Mouse (Mus musculus) heart, embryonic 11.5 days (tissue): ENCODE data around the gene Pgm5. TPM values are rescaled to one million over a fixed set of nuclear protein-coding genes. Genes with fewer than 3 reads are reported as not detected.

Source experiments
- ATAC-seq: fragments of 200-750 bp; cut with Nextera tagmentation; replicated peaks from 2 replicates; pipeline ENCODE4 v1.8.0; 2017; ENCODE audit warnings: moderate library complexity; ENCODE audit not compliant: insufficient number of reproducible peaks, low FRiP score, low TSS enrichment
- H3K27ac ChIP-seq: fragments of 300-500 bp; sonication (generic); 2 replicates; pipeline ENCODE4 v1.5.1; 2014; ENCODE audit warnings: mild to moderate bottlenecking, low read depth, low read length
- H3K27me3 ChIP-seq: fragments of 300-500 bp; sonication (generic); 2 replicates; pipeline ENCODE4 v1.6.1; 2014; ENCODE audit warnings: mild to moderate bottlenecking, low read length, mixed read lengths; ENCODE audit not compliant: control insufficient read depth, insufficient read depth
- H3K36me3 ChIP-seq: fragments of 300-500 bp; sonication (generic); 2 replicates; pipeline ENCODE4 v1.6.1; 2014; ENCODE audit warnings: mild to moderate bottlenecking, low read length, moderate library complexity, mixed read lengths; ENCODE audit not compliant: control insufficient read depth, insufficient read depth
- H3K4me1 ChIP-seq: fragments of 300-500 bp; sonication (generic); 2 replicates; pipeline ENCODE4 v1.6.1; 2014; ENCODE audit warnings: low read length; ENCODE audit not compliant: control insufficient read depth, insufficient read depth
- H3K4me2 ChIP-seq: fragments of 300-500 bp; sonication (generic); 2 replicates; pipeline ENCODE4 v1.6.1; 2014; ENCODE audit warnings: mild to moderate bottlenecking, moderate library complexity
- H3K4me3 ChIP-seq: fragments of 300-500 bp; sonication (generic); 2 replicates; pipeline ENCODE4 v1.5.1; 2014; ENCODE audit warnings: low read depth, low read length
- H3K9ac ChIP-seq: fragments of 300-500 bp; sonication (generic); 2 replicates; pipeline ENCODE4 v1.6.1; 2014; ENCODE audit warnings: mild to moderate bottlenecking, low read depth, low read length, moderate library complexity
- H3K9me3 ChIP-seq: fragments of 300-500 bp; sonication (generic); replicated peaks from 2 replicates; pipeline ENCODE4 v1.6.1; 2016; ENCODE audit warnings: low read length; ENCODE audit not compliant: control insufficient read depth
- WGBS: fragments of 180-500 bp; shearing (Covaris S2); extraction: QIAGEN DNeasy Blood & Tissue Kit; methylation state at CpG from one replicate; pipeline ENCODE4 v1.1.7; 2014; ENCODE audit not compliant: insufficient replicate concordance; 5-methylcytosine and 5-hydroxymethylcytosine counted together
- polyA plus RNA-seq: library from polyadenylated mRNA; unstranded; fragments of >200 nt; fragmentation: Nextera tagmentation; extraction: Ambion mirVana; gene quantifications from 2 replicates; pipeline ENCODE4 v1.2.1, GENCODE M21; 2014

Gene Pgm5
- polyA plus RNA-seq, 1 experiment from 2014 or later, result 6.3 TPM

- no peak for ATAC-seq
- Histone ChIP-seq H3K9ac (no peak overlapping the region), H3K27ac (no peak overlapping the region), H3K27me3 (no peaks in the 10 kb centered on the region), H3K4me3 (no peak overlapping the region), H3K9me3 (no peaks in the 10 kb centered on the region), H3K4me2 (no peak overlapping the region), H3K36me3 (no peaks in the 10 kb centered on the region), H3K4me1 (no peaks in the 10 kb centered on the region)
- 71% methylated on average over 3 of the region's 3 CpGs for WGBS
Measured at GRCm38 (mm10) chr19:24806013-24806412, 55.6 kb downstream of the Pgm5 start.

- peaks cover 19% of the 10 kb centered on the region for H3K4me1 ChIP-seq
- H3K27me3 ChIP-seq, result no peaks in the 10 kb centered on the region
- no peak overlapping the region for H3K4me3 ChIP-seq
- H3K9me3 ChIP-seq, result no peaks in the 10 kb centered on the region
- 51% methylated on average over 9 of the region's 9 CpGs for WGBS
- no peak overlapping the region for H3K9ac ChIP-seq
- H3K36me3 ChIP-seq, result no peaks in the 10 kb centered on the region
- no peak overlapping the region for H3K4me2 ChIP-seq
- H3K27ac ChIP-seq, result no peak overlapping the region
- no peak for ATAC-seq
Measured at GRCm38 (mm10) chr19:24797606-24798005, 64.0 kb downstream of the Pgm5 start.

- Histone ChIP-seq H3K36me3 (no peaks in the 10 kb centered on the region), H3K27ac (peak overlapping the region; percentile 78), H3K27me3 (no peaks in the 10 kb centered on the region), H3K9ac (0 out of 2 replicates have a peak overlapping the region, but pooled peaks have one; percentile 39), H3K4me1 (peaks cover 22% of the 10 kb centered on the region), H3K4me2 (peak overlapping the region; percentile 25), H3K9me3 (no peaks in the 10 kb centered on the region), H3K4me3 (no peak overlapping the region)
- WGBS, result 18% methylated on average over 6 of the region's 6 CpGs
- peak; percentile 84 for ATAC-seq
Measured at GRCm38 (mm10) chr19:24794350-24794749, 67.3 kb downstream of the Pgm5 start.

GRCm38 (mm10) chr19:24793545-24794139 is 68.0 kb downstream of the Pgm5 start:
- Histone ChIP-seq H3K27me3 (no peaks in the 10 kb centered on the region), H3K27ac (peak overlapping the region; percentile 78), H3K9me3 (no peaks in the 10 kb centered on the region), H3K36me3 (no peaks in the 10 kb centered on the region), H3K4me3 (no peak overlapping the region), H3K4me2 (peak overlapping the region; percentile 25), H3K9ac (peak overlapping the region; percentile 39; the same call in 1 of the 2 replicates), H3K4me1 (peaks cover 22% of the 10 kb centered on the region)
- 0 out of 2 replicates have a peak, but pooled peaks have one; percentile 25 for ATAC-seq
- WGBS, result 32% methylated on average over 9 of the region's 9 CpGs

GRCm38 (mm10) chr19:24792876-24793275 is 68.8 kb downstream of the Pgm5 start:
- Histone ChIP-seq H3K36me3 (no peaks in the 10 kb centered on the region), H3K9me3 (no peaks in the 10 kb centered on the region), H3K4me3 (no peak overlapping the region), H3K27me3 (no peaks in the 10 kb centered on the region), H3K4me1 (peaks cover 24% of the 10 kb centered on the region), H3K27ac (no peak overlapping the region), H3K4me2 (no peak overlapping the region), H3K9ac (no peak overlapping the region)
- no peak for ATAC-seq
- WGBS, result 79% methylated on average over 5 of the region's 5 CpGs

- H3K4me3 ChIP-seq, result no peak overlapping the region
- no peaks in the 10 kb centered on the region for H3K9me3 ChIP-seq
- no peak overlapping the region for H3K9ac ChIP-seq
- H3K4me1 ChIP-seq, result peaks cover 16% of the 10 kb centered on the region
- no peak for ATAC-seq
- no peaks in the 10 kb centered on the region for H3K36me3 ChIP-seq
- H3K27me3 ChIP-seq, result no peaks in the 10 kb centered on the region
- no peak overlapping the region for H3K4me2 ChIP-seq
- WGBS, result 83% methylated on average over 8 of the region's 8 CpGs
- H3K27ac ChIP-seq, result no peak overlapping the region
Measured at GRCm38 (mm10) chr19:24785898-24786297, 75.8 kb downstream of the Pgm5 start.

- H3K9me3 ChIP-seq, result no peaks in the 10 kb centered on the region
- no peak for ATAC-seq
- H3K4me2 ChIP-seq, result no peak overlapping the region
- no peaks in the 10 kb centered on the region for H3K36me3 ChIP-seq
- 65% methylated on average over 15 of the region's 15 CpGs for WGBS
- no peaks in the 10 kb centered on the region for H3K27me3 ChIP-seq
- H3K4me1 ChIP-seq, result peaks cover 23% of the 10 kb centered on the region
- no peak overlapping the region for H3K27ac ChIP-seq
- H3K9ac ChIP-seq, result no peak overlapping the region
- no peak overlapping the region for H3K4me3 ChIP-seq
Measured at GRCm38 (mm10) chr19:24785056-24785675, 76.5 kb downstream of the Pgm5 start.

- H3K4me3 ChIP-seq, result no peak overlapping the region
- no peak for ATAC-seq
- 71% methylated on average over 9 of the region's 9 CpGs for WGBS
- H3K36me3 ChIP-seq, result no peaks in the 10 kb centered on the region
- H3K9me3 ChIP-seq, result no peaks in the 10 kb centered on the region
- no peak overlapping the region for H3K27ac ChIP-seq
- peaks cover 34% of the 10 kb centered on the region for H3K4me1 ChIP-seq
- H3K27me3 ChIP-seq, result no peaks in the 10 kb centered on the region
- H3K4me2 ChIP-seq, result no peak overlapping the region
- H3K9ac ChIP-seq, result no peak overlapping the region
Measured at GRCm38 (mm10) chr19:24783736-24784135, 77.9 kb downstream of the Pgm5 start.

GRCm38 (mm10) chr19:24779996-24780395 is 81.7 kb downstream of the Pgm5 start:
- Histone ChIP-seq H3K4me1 (peaks cover 28% of the 10 kb centered on the region), H3K4me2 (no peak overlapping the region), H3K9ac (no peak overlapping the region), H3K27me3 (no peaks in the 10 kb centered on the region), H3K4me3 (no peak overlapping the region), H3K36me3 (no peaks in the 10 kb centered on the region), H3K27ac (no peak overlapping the region), H3K9me3 (no peaks in the 10 kb centered on the region)
- no peak for ATAC-seq
- 44% methylated on average over 6 of the region's 6 CpGs for WGBS
